Mouse (Mus musculus): ENCODE measurements around the gene Itgb8. TPM values are rescaled to one million over a fixed set of nuclear protein-coding genes. Genes with fewer than 3 reads are reported as not detected.

Gene Itgb8
- polyA plus RNA-seq, 1 experiment, result not detected

DNA sequence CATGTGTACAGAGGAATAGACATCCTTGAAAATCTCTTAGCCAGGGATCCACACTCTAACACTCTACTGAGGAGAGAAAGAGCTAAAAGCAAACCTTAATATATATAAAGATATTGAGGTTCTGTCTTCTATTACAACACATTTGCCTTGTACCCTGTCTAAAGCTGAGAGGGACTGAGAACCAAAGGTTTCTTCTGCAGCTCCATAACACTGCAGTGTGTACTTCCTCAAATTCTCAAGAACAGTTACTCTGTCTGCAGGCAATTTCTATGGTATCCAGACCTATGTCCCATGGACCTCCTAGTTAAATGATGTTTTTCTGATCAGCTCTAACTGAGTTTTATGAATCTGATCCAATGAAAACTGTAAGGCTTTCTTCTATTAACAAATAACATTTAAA lies 13.9 kb downstream of the Itgb8 start:
- H3K4me3 ChIP-seq (ENCODE audit: insufficient read depth, low read depth, low read length), result no peak overlapping the region
- H3K4me1 ChIP-seq (ENCODE audit: control insufficient read depth, insufficient read depth, insufficient read length, low read length), result no peaks in the 10 kb centered on the region
- no peak overlapping the region for H3K27ac ChIP-seq (replicated peaks; ENCODE audit: low read depth, low read length)

DNA sequence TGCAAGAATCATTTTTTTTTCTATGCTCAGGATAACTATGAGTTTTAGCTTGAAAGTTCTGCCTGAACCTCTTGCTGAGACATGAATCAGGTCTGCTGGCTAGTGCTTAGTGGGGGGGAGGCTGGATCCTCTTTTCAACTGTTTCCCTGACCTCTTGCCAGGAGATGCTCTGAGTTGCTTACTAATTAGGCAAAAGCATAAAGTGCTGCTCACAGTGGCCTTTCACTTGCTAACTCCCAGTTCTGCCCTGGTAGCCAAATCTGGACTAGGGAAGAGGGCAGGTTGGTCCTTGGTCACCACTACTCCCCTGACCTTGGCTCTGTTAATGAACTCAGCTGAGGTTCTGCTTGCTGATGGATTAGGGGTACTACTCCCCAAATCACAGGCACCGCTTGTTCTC lies 19.2 kb downstream of the Itgb8 start:
- no peak overlapping the region for H3K4me3 ChIP-seq (ENCODE audit: insufficient read depth, low read depth, low read length)
- H3K27ac ChIP-seq (replicated peaks; ENCODE audit: low read depth, low read length), result no peak overlapping the region
- H3K4me1 ChIP-seq (ENCODE audit: control insufficient read depth, insufficient read depth, insufficient read length, low read length), result no peaks in the 10 kb centered on the region

DNA sequence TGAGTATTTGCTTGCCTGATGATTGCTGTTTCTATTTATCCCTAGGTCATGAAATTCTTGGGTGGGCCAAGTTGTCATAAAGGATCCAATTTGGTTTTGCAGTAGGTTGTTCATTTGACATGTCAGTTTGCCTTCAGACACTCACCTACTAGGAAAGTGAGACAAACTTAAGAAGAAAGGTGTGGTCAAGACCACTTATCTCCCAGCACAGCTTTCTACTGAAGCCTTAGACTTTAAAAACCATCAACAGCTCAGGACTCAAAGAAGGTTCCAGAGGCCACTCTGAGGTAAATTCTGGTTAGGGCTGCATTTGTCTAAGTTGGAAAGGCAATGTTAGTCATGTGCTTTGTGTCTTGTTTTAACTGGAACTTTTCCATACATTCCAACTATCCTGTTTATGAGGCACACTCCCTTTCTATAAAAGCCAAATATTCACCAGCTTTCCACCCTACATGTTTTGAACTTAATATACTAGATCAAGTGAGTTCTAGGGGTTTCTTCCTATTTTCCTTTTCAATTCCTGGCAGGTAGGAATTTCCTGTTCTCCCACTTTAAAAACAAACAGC lies 20.8 kb downstream of the Itgb8 start:
- no peak overlapping the region for H3K27ac ChIP-seq (replicated peaks; ENCODE audit: low read depth, low read length)
- no peak overlapping the region for H3K4me3 ChIP-seq (ENCODE audit: insufficient read depth, low read depth, low read length)
- H3K4me1 ChIP-seq (ENCODE audit: control insufficient read depth, insufficient read depth, insufficient read length, low read length), result no peaks in the 10 kb centered on the region

DNA sequence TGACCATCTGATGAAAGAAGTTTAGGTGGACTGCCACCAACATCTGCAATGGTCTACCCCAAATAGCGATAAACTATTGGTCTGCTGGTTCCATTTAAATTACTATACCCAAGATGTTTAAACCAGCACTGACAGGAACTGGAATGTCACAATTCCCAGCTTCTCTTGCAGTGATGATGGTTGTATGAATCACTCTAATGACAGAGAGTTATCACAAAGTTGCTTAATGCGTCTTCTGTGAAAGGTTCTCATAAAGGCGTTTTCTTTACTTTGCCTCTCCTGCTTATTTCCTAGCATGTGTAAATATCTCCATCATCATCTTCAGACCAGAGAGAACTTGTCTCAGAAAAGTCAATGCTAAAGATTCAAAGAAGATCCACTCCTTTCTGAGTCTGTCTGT lies 23.4 kb downstream of the Itgb8 start:
- Histone ChIP-seq H3K4me3 (ENCODE audit: insufficient read depth, low read depth, low read length) (no peak overlapping the region), H3K4me1 (ENCODE audit: control insufficient read depth, insufficient read depth, insufficient read length, low read length) (no peaks in the 10 kb centered on the region), H3K27ac (replicated peaks; ENCODE audit: low read depth, low read length) (no peak overlapping the region)

DNA sequence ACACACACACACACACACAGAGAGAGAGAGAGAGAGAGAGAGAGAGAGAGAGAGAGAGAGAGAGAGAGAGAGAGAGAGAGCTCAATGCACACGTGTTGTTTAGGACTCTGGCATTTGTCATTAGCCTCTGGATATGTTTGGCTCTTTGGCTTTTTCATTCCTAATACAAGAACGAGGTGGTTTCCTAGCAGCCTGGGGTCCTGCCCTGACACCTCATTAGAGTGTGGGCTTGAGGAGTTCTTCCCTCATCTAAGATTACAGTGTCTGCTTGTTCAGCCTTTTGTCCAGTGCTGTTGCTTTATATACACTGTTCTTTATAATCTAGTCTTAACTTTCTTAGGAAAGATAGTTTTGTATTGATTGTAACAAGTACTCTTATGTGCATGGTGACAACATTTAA lies 27.1 kb downstream of the Itgb8 start:
- H3K4me1 ChIP-seq (ENCODE audit: control insufficient read depth, insufficient read depth, insufficient read length, low read length), result no peaks in the 10 kb centered on the region
- no peak overlapping the region for H3K27ac ChIP-seq (replicated peaks; ENCODE audit: low read depth, low read length)
- no peak overlapping the region for H3K4me3 ChIP-seq (ENCODE audit: insufficient read depth, low read depth, low read length)

DNA sequence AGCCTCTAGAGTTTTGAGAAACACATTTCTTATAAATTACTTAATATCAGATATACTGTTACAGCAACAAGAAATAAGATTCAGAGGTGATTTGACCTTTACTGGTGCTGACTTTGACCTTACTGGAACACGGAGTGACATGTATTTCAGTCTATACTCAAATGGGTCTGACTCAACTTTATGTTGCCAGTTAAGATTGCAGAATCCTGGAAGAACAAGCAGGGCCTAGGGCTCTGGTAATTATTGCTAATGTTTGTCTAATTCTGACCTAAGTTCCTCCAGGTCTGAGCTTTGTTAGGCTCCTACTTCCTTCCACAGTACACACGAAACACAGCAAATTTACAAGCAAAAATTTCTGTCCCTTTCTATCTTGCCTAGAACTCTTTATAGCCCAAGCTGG lies 28.0 kb downstream of the Itgb8 start:
- Histone ChIP-seq H3K4me3 (ENCODE audit: insufficient read depth, low read depth, low read length) (no peak overlapping the region), H3K27ac (replicated peaks; ENCODE audit: low read depth, low read length) (no peak overlapping the region), H3K4me1 (ENCODE audit: control insufficient read depth, insufficient read depth, insufficient read length, low read length) (no peaks in the 10 kb centered on the region)

DNA sequence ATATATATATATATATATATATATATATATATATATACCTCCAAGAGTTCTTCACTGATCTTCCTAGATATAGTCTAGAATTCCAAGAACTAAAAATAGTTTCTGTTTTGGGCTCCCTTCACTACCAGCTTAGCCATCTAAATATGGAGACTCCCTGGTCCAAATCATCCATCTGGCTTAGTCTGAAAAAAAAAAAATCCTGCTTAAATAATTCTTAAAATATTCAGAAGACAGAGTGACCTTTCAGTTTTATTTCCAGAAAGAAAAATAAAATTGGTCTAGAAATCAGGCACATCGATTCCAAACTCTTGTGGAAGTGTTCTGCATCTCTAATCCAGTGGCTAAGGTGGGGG lies 28.6 kb downstream of the Itgb8 start:
- H3K27ac ChIP-seq (replicated peaks; ENCODE audit: low read depth, low read length), result no peak overlapping the region
- no peaks in the 10 kb centered on the region for H3K4me1 ChIP-seq (ENCODE audit: control insufficient read depth, insufficient read depth, insufficient read length, low read length)
- no peak overlapping the region for H3K4me3 ChIP-seq (ENCODE audit: insufficient read depth, low read depth, low read length)

DNA sequence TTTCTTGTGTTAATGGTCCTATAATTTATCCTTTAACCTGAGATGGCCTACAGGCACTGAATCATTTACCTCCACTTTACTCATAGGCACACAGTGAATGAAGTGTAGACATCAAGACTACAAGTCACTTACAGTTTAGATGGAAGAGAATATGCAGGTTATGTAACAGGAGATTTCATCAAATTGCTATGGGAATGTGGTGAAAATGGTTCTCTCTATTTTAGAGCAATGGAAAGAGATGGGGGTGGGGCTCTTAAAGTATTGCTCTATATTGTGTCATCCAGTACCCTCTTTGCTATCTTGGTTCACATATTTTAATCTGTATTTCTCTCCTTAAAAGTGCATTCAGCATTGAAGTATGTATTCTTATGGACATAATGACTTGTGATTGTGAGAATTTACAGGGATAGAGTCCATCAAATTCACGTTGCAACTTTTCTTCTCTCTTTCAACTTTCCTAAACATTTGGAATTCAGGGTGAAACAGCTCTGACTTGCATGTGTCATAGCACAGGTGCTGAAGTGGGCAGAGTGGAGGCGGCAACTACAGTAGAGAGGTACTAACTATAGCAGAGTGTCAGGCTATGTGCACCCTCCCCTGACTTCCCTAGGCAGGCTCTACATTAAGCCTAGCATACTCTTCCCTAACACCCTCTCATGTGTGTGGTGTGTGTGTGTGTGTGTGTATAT lies 29.1 kb downstream of the Itgb8 start:
- H3K4me1 ChIP-seq (ENCODE audit: control insufficient read depth, insufficient read depth, insufficient read length, low read length), result no peaks in the 10 kb centered on the region
- H3K4me3 ChIP-seq (ENCODE audit: insufficient read depth, low read depth, low read length), result no peak overlapping the region
- H3K27ac ChIP-seq (replicated peaks; ENCODE audit: low read depth, low read length), result no peak overlapping the region

DNA sequence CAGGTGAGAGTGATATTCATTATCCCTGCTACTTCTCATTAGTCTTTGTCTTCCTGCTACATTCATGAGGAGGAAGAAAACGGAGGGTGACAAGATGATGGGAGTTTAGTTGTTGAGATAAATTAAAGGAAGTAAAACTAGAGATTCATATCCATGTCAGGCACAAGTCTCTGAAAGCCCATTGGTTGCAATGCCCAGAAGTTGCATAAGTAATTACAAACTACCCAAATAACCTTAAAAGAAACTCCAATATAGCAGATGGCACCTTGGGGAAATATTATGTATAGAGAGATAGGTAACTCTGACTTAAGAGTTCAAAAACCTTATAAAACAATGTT lies 31.2 kb downstream of the Itgb8 start:
- Histone ChIP-seq H3K4me1 (ENCODE audit: control insufficient read depth, insufficient read depth, insufficient read length, low read length) (no peaks in the 10 kb centered on the region), H3K4me3 (ENCODE audit: insufficient read depth, low read depth, low read length) (no peak overlapping the region), H3K27ac (replicated peaks; ENCODE audit: low read depth, low read length) (no peak overlapping the region)

DNA sequence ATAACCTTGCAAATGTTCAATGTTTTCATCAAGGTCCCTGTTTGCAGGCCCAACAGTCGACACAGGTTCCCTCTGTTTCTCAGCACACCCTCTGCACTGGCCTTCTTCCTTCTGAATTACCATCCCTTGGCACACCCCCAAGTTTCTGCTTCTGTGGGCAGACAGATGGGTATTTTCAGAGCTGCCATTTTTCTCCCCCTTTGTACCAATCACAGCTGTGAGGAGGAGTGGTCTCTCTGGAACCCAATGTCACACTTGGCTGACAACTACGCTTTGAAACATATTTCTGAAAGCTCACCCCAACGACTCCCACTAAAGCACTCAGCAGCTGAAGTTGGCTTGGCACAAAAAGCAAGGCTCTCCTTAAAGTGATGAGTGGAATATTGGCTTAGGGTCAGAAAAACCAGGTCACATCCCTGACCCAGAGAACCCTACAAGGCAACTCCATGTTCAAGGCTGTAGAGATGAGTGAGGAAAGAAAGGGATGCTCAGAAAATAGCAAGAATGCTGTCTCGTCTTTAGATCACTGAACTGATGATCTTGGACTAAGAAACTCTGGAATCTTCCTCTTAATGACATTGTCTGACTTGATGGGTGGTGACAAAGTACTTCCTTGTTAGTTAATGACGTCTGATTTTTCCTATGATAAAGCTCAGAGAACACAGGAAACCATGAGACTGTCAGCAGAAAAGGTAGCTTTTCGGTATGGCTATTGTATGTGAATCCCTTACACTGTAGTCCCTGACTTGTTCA lies 31.7 kb downstream of the Itgb8 start:
- no peak overlapping the region for H3K4me3 ChIP-seq (ENCODE audit: insufficient read depth, low read depth, low read length)
- no peaks in the 10 kb centered on the region for H3K4me1 ChIP-seq (ENCODE audit: control insufficient read depth, insufficient read depth, insufficient read length, low read length)
- no peak overlapping the region for H3K27ac ChIP-seq (replicated peaks; ENCODE audit: low read depth, low read length)

DNA sequence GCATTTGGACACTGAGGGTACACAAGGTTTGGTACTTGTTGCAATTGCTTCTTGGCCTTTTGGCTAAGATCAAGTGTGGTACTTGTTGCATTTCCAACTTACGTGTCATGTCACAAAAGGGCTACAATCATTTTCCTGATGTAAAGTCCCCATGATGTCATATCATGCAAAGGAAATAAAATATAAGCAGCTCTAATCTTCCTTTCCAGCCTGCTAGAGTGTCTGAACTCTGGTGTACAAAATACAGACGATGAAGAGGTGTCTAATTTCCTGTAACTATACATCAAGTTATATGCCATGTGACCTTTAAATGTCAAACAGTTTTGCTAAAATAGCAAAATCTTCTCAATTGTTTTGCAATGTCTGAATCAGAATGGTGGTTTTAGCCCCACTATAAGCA lies 34.2 kb downstream of the Itgb8 start:
- Histone ChIP-seq H3K4me1 (ENCODE audit: control insufficient read depth, insufficient read depth, insufficient read length, low read length) (no peaks in the 10 kb centered on the region), H3K4me3 (ENCODE audit: insufficient read depth, low read depth, low read length) (no peak overlapping the region), H3K27ac (replicated peaks; ENCODE audit: low read depth, low read length) (no peak overlapping the region)

DNA sequence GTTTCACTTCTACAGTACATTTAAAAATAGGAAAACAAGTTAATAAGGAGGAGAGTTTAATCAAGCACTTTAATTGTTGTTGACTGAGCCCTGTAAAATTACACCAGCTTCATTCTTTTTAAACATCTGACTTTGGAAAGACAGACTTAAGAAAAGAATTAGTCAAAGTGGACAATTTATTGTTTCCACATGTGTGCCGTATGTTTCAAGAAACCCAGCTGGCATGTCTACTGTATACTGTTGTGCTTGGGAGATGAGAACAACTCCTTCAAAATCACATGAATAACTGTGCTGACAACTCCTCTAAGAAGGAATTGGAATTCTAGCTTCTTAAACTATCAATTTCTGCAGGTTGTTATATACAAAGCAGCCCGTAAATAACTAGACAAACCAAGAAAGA lies 35.8 kb downstream of the Itgb8 start:
- Histone ChIP-seq H3K4me1 (ENCODE audit: control insufficient read depth, insufficient read depth, insufficient read length, low read length) (no peaks in the 10 kb centered on the region), H3K4me3 (ENCODE audit: insufficient read depth, low read depth, low read length) (no peak overlapping the region), H3K27ac (replicated peaks; ENCODE audit: low read depth, low read length) (no peak overlapping the region)

DNA sequence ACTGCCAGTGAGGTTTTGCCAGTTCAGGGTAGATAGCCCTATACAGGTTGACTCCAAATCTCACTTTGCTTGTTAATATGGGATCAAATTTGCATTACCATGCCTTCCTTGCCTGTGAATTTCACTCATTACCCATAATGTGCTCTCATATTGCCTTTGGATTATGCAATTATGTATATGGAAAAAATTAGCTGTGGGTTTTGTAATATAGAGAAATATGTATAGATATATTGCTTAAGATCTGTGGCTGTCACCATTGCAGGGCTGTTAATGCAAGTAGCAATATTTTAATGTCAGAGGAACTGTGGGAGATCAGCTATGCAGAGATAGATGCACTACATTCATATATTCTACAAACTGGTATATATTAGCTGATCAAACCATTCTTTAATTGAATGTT lies 43.5 kb downstream of the Itgb8 start:
- no peaks in the 10 kb centered on the region for H3K4me1 ChIP-seq (ENCODE audit: control insufficient read depth, insufficient read depth, insufficient read length, low read length)
- no peak overlapping the region for H3K4me3 ChIP-seq (ENCODE audit: insufficient read depth, low read depth, low read length)
- no peak overlapping the region for H3K27ac ChIP-seq (replicated peaks; ENCODE audit: low read depth, low read length)

DNA sequence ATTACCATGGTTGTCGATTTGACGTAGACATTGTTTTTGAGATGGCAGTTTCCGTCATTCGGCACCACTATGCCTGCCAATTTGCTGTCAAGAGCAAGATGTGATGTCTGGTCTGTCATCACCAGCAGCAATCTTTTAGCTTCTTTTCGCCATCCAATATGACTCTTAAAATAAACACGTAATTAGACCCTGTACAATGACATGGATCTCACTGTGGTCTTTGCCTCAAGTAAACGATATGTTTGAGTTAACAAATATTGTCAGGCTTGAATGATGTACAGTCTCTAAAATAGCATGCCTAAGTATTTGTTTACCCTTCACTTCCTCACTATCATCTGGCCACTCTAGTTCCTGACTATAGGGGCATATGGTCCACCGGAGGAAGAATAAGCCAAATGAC lies 48.8 kb downstream of the Itgb8 start:
- H3K4me1 ChIP-seq (ENCODE audit: control insufficient read depth, insufficient read depth, insufficient read length, low read length), result no peaks in the 10 kb centered on the region
- no peak overlapping the region for H3K4me3 ChIP-seq (ENCODE audit: insufficient read depth, low read depth, low read length)
- no peak overlapping the region for H3K27ac ChIP-seq (replicated peaks; ENCODE audit: low read depth, low read length)

DNA sequence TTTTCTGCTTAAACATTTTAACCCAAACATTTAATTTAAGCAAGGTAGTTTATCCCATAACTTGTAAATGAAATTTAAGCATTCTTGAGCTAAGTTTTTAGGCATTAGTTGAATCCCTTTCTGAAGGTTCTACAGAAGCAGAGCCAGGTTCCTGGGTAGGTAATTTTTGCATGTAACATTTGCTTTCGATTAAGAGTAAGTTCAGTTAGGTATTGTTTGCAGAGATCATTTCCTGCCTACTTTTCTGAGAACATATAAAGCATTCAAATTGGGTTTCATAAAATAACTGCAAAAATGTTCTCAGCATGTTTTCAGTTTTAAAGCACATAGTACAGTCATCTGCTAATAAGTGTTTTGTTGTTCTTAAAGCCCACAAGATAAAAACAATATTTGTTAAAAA lies 53.2 kb downstream of the Itgb8 start:
- Histone ChIP-seq H3K4me3 (ENCODE audit: insufficient read depth, low read depth, low read length) (no peak overlapping the region), H3K27ac (replicated peaks; ENCODE audit: low read depth, low read length) (no peak overlapping the region), H3K4me1 (ENCODE audit: control insufficient read depth, insufficient read depth, insufficient read length, low read length) (no peaks in the 10 kb centered on the region)

Measured in brown adipose tissue, adult 24 weeks (tissue).